In the genomic region with DNA sequence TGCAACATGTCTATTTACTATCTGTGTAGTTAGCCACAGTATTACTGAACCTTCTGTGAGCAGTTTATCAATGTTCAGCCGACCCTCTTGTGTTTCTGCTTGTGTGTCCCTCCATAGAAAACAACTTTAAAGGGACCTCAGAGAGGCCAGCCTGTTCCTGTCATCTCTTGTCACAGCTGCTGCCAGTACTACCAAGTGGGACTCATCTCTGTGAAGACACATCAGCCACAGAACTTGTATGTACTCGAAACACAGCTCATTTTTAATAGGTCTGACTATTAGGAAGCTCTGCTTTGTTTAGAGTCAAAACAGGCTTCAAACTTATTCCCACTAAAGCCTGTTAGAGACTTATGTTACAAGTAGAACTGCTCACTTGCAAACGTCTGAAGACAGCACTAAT, we compare ENCODE assay signal across 17 mouse cellular contexts.
"Had no signal": no experiment of that assay in that cellular context is flagged by ENCODE, and none has a peak within 500 bp of the region (broad histone marks: within the 10 kb centered on the region; RNA-seq: fewer than 3 reads in every experiment).

No protein-coding gene starts in this region.

- H3K27ac ChIP-seq: liver, embryonic 12.5 days; liver, embryonic 14.5 days; midbrain, embryonic 10.5 days; midbrain, embryonic 12.5 days; neural tube, embryonic 13.5 days; neural tube, embryonic 15.5 days had no signal

- H3K9me3 ChIP-seq: liver, embryonic 12.5 days; midbrain, embryonic 10.5 days; midbrain, embryonic 12.5 days; neural tube, embryonic 13.5 days; neural tube, embryonic 15.5 days had no signal

- H3K36me3 ChIP-seq: liver, embryonic 12.5 days; midbrain, embryonic 10.5 days; midbrain, embryonic 12.5 days; neural tube, embryonic 13.5 days; neural tube, embryonic 15.5 days had no signal

- H3K27me3 ChIP-seq: liver, embryonic 12.5 days; midbrain, embryonic 12.5 days; neural tube, embryonic 13.5 days; neural tube, embryonic 15.5 days had no signal

- H3K4me2 ChIP-seq: liver, embryonic 12.5 days; midbrain, embryonic 12.5 days; neural tube, embryonic 13.5 days; neural tube, embryonic 15.5 days had no signal

- H3K9ac ChIP-seq: liver, embryonic 12.5 days; liver, embryonic 14.5 days; midbrain, embryonic 12.5 days; neural tube, embryonic 13.5 days; neural tube, embryonic 15.5 days had no signal

- H3K4me3 ChIP-seq: liver, embryonic 12.5 days; midbrain, embryonic 10.5 days; midbrain, embryonic 12.5 days; myocyte; neural tube, embryonic 13.5 days; neural tube, embryonic 15.5 days had no signal

- DNase-seq: midbrain, embryonic 14.5 days; retina, postnatal 1 day; right cerebral cortex, adult 18-20 months; right cerebral cortex, postnatal 25 days; right cerebral cortex, postnatal 4 days; spleen, adult 18-20 months; thymus, adult 18-20 months; thymus, postnatal 14 days; thymus, postnatal 36 days had no signal

- ATAC-seq: liver, embryonic 12.5 days; midbrain, embryonic 16.5 days had no signal

- H3K4me1 ChIP-seq: liver, embryonic 12.5 days; midbrain, embryonic 10.5 days; midbrain, embryonic 12.5 days; neural tube, embryonic 13.5 days; neural tube, embryonic 15.5 days had no signal
